Mouse (Mus musculus): ENCODE data around the gene Vrk2.

DNA sequence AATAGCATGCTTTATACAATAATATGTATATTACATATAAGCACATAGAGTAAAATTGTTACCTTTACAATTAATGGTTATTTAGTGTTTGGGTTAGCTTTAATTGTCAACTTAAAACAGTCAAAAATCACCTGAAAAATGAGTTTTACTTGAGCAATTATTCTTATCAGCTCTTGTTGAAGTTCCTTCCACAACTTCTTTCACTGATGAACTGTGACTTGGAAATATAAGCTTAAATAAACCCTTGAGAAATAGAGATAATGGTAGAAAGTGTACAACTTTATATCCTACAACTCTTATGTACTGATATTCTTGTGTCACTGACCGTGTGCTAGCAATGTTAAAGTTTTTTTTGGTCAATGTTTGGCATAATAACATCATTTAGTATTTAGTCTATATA lies 42.4 kb upstream of the Vrk2 start:
- TF ChIP-seq CTCF (IDR thresholded peaks at IDR 0.05; ENCODE audit: borderline replicate concordance, insufficient read depth, low read depth, low read length) (no peak), POLR2A (IDR thresholded peaks at IDR 0.05; ENCODE audit: borderline replicate concordance, insufficient read depth, low read length) (no peak)
